Comparison of ENCODE assay signal across 14 mouse cellular contexts in the genomic region with DNA sequence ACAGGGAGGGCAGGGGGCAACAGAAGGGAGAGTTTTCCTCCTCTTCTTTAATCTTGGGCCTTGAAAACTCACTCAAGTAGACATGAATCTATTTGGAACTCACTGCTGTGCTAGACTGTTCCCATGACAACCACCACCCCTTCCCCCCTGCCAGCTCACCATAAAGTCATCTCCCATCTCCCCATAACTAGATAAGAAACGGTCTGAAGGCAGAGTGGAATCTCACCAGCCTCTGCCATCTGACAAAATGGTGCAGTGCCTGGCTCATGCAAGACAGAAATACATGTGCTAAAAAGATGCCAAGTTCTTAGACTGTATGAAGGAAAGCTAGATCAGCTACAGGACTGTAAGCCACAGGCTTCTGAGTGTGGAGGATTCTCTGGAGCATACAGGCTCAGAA.
DNase-seq lines count a peak whose midpoint lies in the region; TF ChIP-seq lines count a peak whose summit lies in the region.
"Had no signal": no experiment of that assay in that cellular context is flagged by ENCODE, and none has a peak within 500 bp of the region (broad histone marks: within the 10 kb centered on the region; RNA-seq: fewer than 3 reads in every experiment).

No protein-coding gene starts in this region.

- no peak for TF ChIP-seq CTCF in brain, embryonic 14.5 days (IDR thresholded peaks at IDR 0.05; ENCODE audit: borderline replicate concordance, extremely low read depth, insufficient read depth, insufficient read length)

- peak; percentile 20 to 33 for DNase-seq in adrenal gland, adult (ENCODE audit: inconsistent age in 2 of 2, low spot score in 1 of 2)
- DNase-seq in adrenal gland, postnatal 4 days (ENCODE audit: low spot score in 2 of 2), result no peak
- peak; percentile 18 for DNase-seq in layer of hippocampus, adult 9-11 months
- no peak for DNase-seq in layer of hippocampus, adult 9-10 months (ENCODE audit: low spot score)
- peak; percentile 53 for DNase-seq in brain, embryonic 14.5 days (ENCODE audit: low read depth)
- peak; percentile 54 to 73 for DNase-seq in right cerebral cortex, postnatal 10 days (ENCODE audit: low spot score in 2 of 2)
- DNase-seq in ovary, adult 18-20 months (ENCODE audit: low spot score), result no peak
- DNase-seq in cerebellum, adult 18-20 months, result no peak
- DNase-seq: cerebellum, postnatal 14 days; embryo, embryonic 11 days; gastrocnemius, postnatal 14 days; kidney, postnatal 14 days; lung, embryonic 14.5 days; lung, postnatal 4 days had no signal

- TF ChIP-seq POLR2A in brain, embryonic 14.5 days (IDR thresholded peaks at IDR 0.05; ENCODE audit: borderline replicate concordance, extremely low read depth, insufficient read depth, insufficient read length, poor library complexity, severe bottlenecking), result no peak

Comparison
In these comparisons a context has a peak if more than half of its experiments do, and no peak if none do; other contexts are left out.
1. DNase-seq: peak in adrenal gland, adult (2 of 2), layer of hippocampus, adult 9-11 months (single experiment), brain, embryonic 14.5 days (single experiment) and right cerebral cortex, postnatal 10 days (2 of 2); none in adrenal gland, postnatal 4 days (0 of 2), layer of hippocampus, adult 9-10 months (single experiment), ovary, adult 18-20 months (single experiment) and cerebellum, adult 18-20 months (0 of 2).